Mouse (Mus musculus) gastrocnemius, postnatal 14 days (tissue): ENCODE results near the gene Olfr1286. TPM values are rescaled to one million over a fixed set of nuclear protein-coding genes. Genes with fewer than 3 reads are reported as not detected.

Source experiments
- DNase-seq: peaks from one replicate; pipeline ENCODE4 v3.0.0; 2021; ENCODE audit warnings: mixed read lengths
- intact Hi-C: fragments of 180-260 bp; cut with DNase I; formaldehyde crosslinking; loops from one replicate; pipeline ENCODE4 v1.15.1; 2025; ENCODE audit warnings: low total_unique reads
- long read RNA-seq, 2 experiments: library from polyadenylated mRNA; stranded (forward); transcript quantifications; one replicate each; pipeline ENCODE4 v2.0.0; 2021
- total RNA-seq, 2 experiments: library from RNA; stranded (reverse); gene quantifications; 2 replicates each; pipeline ENCODE4 v1.2.3; 2021

The Olfr1286 gene
- total RNA-seq, result not detected
- long read RNA-seq, experiment 1, result 0 reads
- long read RNA-seq, experiment 2, result 0 reads

DNA sequence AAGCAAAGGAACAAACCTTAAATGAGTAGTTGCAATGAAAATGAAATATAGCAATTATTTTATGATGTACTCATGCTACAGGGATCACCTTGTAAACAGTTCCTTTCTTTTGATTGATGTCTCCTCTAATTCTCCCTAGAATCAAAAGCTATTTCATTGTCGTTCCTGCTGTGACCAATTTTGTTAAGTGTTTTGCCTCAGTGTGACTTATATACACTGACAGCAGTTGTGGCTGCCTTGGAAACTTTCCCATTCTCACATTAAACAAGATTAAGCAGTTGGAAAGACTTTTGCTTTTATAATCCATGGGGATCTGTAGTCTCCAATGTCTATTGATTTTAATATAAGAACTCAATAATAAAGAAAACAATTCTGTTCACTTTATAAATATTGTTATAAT lies at the start of gene Olfr1286:
Gene Olfr1286, minus strand, starts transcription at position 185 of the 400 bp plus-strand sequence.
- no peak for DNase-seq
- intact Hi-C loops, result no loop called here

- intact Hi-C loops, result no loop called here
- no peak for DNase-seq
Observed at GRCm38 (mm10) chr2:111448842-111449241, 25.9 kb upstream of the Olfr1286 start, which contains the start of gene Olfr1287. Olfr1287 (plus strand) TSS chr2:111449142.

- DNase-seq, result no peak
Observed at GRCm38 (mm10) chr2:111375222-111375621, 47.7 kb downstream of the Olfr1286 start, which contains the start of gene Olfr1284. Olfr1284 (plus strand) TSS chr2:111375522.

More at GRCm38 (mm10) chr2:111375222-111375621, 47.7 kb downstream of the Olfr1286 start, which contains the start of gene Olfr1284:
- intact Hi-C loops, result no loop called here

Other genes starting within 250 kb of the Olfr1286 start
- gene 4930430A15Rik, start 193.5 kb downstream of the Olfr1286 start, total RNA-seq, result not detected
- not detected for gene Olfr1275, start 187.8 kb downstream of the Olfr1286 start, total RNA-seq
- gene Olfr1276, start 168.6 kb downstream of the Olfr1286 start, total RNA-seq, result not detected
- gene Olfr1277, start 149.0 kb downstream of the Olfr1286 start, total RNA-seq, result not detected
- not detected for gene Olfr1278, start 133.0 kb downstream of the Olfr1286 start, total RNA-seq
- gene Olfr1279, start 122.5 kb downstream of the Olfr1286 start, total RNA-seq, result not detected
- not detected for gene Olfr1280, start 109.1 kb downstream of the Olfr1286 start, total RNA-seq
- gene Olfr1281, start 96.6 kb downstream of the Olfr1286 start, total RNA-seq, result not detected
- not detected for gene Olfr1282, start 87.0 kb downstream of the Olfr1286 start, total RNA-seq
- gene Olfr1283, start 56.3 kb downstream of the Olfr1286 start, total RNA-seq, result not detected
- gene Olfr1284, start 47.6 kb downstream of the Olfr1286 start, total RNA-seq, result not detected
- gene Olfr1287, start 26.0 kb upstream of the Olfr1286 start, total RNA-seq, result not detected
- not detected for gene Olfr1288, start 51.0 kb upstream of the Olfr1286 start, total RNA-seq
- not detected for gene Olfr1289, start 57.7 kb upstream of the Olfr1286 start, total RNA-seq
- gene Olfr1290, start 70.7 kb upstream of the Olfr1286 start, total RNA-seq, result not detected
- gene Olfr1291-ps1, start 74.1 kb upstream of the Olfr1286 start, total RNA-seq, result not detected
- gene Olfr1293-ps, start 102.1 kb upstream of the Olfr1286 start, total RNA-seq, result not detected
- gene Olfr1294, start 117.2 kb upstream of the Olfr1286 start, total RNA-seq, result not detected
- not detected for gene Olfr1295, start 146.6 kb upstream of the Olfr1286 start, total RNA-seq
- not detected for gene Olfr1297, start 203.4 kb upstream of the Olfr1286 start, total RNA-seq
- gene Olfr1298, start 226.1 kb upstream of the Olfr1286 start, total RNA-seq, result not detected
- gene Olfr1299, start 238.3 kb upstream of the Olfr1286 start, total RNA-seq, result not detected